Mouse (Mus musculus) adrenal gland, adult 8-10 months (tissue): Measurements from ENCODE around the gene Zfp335. TPM values are rescaled to one million over a fixed set of nuclear protein-coding genes. Genes with fewer than 3 reads are reported as not detected.
"Not testable (repeated sequence)": the region's sequence is repeated elsewhere in the genome, so short reads cannot be mapped to it uniquely, and the experiment has no call there.

ENCODE experiments used
- DNase-seq: peaks from one replicate; pipeline ENCODE4 v3.0.0; 2022
- total RNA-seq, 4 experiments: library from RNA; stranded (reverse); gene quantifications; 2 replicates each; pipeline ENCODE4 v1.2.4; 2022

The Zfp335 gene
- total RNA-seq, 4 experiments from 2014 or later, result 17.3 to 26.7 (median 20.3) TPM

DNA sequence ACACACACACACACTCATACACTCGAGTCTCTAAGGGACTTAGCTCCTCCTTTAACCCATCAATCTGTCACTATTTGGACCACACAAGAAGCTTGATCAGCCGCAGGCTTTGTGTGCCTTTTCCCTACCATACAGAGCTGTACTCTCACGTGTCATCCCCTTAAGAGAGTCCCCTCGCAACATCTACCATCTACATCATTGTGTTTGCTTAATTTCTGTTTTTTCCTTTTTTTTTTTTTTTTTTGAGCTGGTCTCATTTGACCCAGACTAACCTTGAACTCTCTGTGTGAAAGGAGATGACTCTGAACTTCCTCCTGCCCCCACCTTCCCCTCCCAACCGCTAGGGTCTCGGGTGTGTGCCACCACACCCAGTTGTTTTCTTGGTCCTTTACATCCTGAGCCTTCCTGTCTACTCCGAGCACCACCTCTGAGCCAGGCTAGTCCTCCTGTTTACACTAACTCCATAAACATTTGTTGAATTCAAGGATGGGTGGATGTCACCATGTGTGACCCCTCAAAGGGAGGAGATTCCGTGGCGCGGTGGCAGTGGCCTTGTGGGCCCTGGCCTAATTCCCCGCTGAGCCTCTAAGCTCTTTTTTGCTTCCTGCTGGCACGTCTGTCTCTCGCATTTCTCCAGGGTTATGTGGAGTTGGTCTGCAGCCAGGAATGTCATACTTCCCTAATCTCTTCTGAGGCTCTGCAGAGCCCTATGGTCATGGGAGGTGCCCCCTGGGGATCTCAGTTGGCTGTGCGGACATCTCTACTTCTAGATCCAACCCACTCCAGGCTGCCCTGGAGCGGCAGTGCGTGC is 44.6 kb downstream of the Zfp335 start:
- peak; percentile 72 for DNase-seq

DNA sequence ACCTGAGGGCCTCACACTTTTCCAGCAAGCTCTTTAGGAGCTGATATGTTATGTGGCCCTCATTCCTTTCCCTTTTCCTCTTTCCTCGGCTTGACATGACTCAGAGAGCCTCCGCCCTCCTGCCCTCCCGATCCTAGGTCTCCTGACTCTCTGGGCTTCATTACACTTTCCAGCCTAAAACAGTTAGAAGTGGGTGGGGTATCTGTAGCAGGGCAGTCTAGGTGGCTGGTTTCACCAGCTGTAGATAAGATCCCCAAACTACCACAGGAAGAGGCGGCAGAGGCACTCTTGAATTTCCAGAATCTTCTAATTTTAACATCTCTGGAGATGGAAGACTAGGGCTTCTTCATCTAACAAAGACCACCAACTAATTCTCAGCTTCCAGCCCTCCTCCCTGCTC is 47.0 kb downstream of the Zfp335 start:
- DNase-seq, result no peak

DNA sequence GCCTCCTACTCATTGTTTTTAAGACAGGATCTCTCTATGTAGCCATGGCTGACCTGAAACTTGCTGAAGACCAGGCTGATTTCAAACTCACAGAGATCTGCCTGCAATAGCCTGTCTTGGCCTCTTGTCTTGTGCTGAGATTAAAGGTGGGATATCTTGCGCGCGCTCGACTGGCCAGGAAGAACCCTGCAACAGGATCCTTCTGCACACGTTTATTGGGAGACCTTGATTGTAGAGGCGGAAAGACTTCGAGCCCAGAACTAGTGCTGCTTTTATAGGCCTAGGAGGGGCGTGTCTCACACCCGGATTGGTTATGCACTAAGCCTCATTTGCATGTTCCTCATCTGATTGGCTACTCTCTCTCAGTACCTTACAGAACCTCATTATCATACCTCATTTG is 48.1 kb downstream of the Zfp335 start:
- DNase-seq, result not testable (repeated sequence)

DNA sequence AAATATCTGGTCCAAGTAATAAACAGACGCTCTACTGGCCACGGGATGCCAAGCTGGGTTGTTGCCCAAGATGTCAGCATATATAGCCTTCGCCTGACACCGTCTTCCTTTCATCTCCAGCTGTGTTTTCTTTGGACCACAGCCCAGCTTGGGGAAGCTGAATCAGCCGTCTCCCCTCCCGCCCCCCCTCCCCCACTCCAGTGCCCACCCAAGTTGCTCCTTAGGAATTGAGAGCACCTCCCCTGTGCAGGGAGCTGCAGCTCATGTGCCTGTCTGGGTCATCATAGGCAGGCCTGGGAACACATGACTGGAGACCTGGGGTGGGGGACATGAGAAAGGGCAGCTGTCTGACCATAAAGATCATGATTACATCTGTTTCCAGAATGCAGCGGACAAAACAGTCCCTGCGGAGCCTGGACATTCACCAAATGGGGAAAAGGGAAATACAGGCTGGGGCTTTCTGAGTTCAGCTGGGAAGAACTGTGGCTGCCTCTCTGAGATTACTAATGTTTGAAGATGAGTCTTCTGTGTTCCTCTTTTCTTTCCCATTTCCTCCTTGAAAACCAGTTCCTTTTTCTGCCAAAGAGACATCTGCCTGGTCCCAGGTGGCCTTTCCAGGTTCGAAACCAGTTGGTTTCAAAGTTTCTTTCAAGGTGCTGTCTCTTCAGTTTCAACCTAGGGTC is 49.2 kb downstream of the Zfp335 start:
- DNase-seq, result peak; percentile 63

DNA sequence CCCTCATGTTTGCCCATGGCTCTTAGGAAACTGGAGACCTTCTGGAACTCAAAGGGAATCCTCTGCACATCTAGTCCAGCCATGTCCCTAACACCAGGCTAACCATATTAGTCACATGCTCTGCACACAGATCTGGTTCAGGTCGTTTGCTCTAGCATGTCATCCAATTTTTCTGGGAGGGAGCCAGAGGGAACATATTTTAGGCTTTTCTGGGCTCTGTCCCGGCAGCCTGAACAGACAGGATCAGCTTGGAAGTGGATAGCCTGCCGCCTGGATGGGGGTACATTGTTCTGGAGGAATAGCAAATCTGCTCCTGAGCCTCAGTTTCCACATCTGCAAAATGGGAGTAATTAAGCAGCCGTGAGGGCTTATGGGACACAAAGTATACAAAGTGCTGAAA is 50.5 kb downstream of the Zfp335 start:
- no peak for DNase-seq

DNA sequence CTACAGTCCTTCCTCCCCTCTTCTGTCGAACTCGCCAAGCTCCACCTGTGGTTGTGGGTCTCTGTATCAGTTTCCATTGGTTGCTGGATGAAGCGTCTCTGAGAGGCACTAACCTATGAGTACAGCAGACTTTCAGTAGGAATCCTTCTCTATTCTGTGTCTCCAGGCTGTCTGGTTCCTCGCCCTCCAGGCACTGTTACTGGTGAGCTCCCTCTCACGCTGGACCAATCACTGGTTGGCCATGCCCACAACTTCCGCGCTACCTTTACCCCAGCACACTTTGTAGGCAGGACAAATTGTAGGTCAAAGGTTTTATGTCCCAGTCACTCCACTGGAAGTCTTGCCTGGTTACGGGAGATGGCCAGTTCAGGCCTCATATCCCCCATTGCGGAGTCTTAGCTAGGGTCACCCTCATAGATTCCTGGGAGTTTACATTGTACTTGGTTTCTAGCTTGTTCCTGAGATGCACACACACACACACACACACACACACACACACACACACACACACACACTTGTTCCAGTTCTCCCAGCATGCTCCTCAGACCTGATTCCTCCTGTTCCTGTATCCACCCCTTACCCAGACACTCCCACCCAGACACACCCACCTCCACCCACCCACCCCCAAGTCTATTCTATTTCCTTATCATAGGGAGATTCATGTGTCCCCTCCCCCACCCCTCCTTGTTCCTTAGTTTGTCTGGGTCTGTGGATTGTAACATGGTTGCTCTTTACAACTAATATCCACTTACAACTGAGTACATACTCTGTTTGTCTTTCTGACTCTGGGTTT is 51.7 kb downstream of the Zfp335 start:
- no peak for DNase-seq

DNA sequence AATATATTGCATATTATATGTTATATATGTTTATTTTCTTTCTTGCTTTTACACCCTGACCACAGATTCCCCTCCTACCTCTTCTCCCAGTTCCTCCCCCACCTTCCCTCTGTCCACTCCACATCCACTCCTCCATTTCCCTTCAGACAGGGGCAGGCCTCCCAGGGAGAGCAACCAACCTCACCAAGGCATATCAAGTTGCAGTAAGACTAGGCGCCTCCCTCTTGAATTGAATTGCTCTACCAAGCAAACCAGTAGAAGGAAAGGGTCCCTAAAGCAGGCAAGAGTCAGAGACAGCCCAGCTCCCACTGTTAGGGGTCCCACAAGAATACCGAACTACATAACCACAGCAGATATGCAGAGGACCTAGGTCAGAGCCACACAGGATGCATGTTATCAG is 52.4 kb downstream of the Zfp335 start:
- DNase-seq, result no peak

DNA sequence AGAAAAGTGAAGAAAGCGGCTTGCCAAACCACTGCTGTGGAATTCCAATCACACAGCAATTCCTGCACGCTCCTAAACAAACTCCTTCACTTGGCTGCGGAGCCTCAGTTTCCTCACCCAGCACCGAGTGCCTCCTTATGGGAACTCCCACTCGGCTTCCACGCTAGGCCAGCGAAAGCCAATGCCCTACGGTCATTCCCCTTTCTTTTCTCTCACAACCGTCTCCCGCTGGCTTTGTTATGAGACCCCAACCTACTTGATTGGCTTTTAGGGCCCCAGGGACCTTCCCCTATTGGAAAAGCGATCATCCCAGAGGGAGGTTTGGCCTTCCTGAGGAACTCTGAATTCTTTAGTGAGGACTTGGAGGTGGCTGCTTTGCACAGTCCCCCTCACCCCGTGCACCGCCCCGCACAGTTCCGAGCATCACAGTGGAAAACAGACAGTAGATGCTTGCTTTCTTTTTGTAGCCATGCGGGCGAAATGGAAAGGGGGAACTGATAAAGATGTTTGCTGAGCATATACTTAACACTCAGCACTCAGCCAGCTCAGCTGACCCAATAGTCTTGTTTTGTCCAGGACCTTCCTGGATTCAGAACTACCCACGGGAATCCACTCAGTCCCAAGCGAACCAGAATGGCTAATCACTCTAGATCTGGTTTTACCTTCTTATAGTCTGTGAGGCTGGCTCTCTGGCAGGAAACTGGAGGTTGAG is 53.6 kb downstream of the Zfp335 start:
- DNase-seq, result no peak

DNA sequence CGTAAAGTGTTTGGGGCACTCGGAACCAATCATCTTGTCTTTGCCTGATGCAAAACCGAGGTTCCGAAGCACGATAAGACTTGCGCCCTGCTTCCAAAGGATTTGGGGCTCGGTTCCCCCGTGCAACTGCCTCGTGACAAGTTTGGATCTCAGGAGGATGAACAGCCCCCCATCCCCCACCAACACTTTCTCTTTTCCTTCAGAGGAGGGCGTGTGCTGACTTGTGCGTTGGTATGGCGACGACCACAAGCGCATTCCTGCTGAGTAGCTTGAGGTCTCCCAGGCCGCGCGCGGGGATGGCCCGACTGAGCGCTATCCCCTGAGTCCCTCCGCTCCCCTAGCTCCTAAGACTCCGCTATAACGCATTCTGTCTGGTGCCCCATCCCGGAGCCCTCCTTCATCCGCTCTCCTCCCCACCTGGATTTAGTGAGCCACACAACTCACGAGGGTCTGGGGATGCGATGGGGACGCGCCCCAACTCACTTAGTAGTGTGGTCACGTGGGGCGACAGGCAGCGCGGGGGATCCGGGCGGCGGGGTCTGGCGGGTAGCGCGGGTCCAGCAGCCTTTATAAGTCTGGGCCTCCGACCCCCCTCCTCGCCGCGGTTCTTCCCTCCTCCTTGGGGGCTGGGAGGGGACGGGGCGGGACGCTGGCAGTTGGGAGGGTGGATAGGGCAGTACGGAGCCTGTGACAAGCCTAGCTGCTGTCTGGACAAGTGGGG is 54.3 kb downstream of the Zfp335 start, which contains the start of gene Pltp:
Pltp (minus strand) TSS at position 611 of the 721 bp plus-strand sequence.
- DNase-seq, result no peak

DNA sequence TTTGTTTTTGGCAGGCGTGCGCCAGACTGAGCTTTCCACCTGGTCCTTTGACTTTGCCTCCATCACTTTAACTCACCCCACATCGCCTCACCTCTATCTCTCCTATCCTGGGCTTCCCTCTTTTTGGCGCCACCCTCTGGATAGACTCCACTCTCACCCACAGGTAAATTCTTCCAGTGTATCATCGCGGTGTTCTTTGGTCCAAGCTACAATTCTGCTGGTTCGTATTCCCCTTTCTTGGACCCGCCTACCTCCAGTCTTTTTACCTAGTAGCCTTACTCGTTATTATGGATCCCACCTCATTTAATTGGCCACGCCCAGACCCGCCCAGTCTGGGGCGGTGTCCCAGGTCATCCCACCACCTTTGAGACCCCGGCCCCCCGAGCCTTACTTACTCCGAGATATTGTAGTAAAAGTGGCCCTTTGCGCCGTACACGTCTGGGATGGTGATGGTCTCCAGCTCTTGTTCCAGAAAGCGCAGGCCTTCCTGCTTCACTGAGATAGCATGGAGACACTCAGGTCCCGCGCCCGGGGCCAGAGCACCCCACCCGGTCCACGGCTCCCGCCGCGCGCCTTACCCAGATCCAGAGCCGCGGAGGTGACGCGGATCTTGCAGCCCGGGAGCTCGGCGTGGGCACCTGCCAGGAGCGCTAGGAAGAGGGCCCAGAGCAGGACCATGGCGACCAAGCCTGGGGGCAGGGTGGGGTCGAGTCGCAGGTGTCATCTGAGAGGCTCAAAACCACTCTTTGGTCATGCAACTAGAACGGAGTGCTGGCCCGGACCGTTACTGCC is 55.1 kb downstream of the Zfp335 start:
- no peak for DNase-seq

DNA sequence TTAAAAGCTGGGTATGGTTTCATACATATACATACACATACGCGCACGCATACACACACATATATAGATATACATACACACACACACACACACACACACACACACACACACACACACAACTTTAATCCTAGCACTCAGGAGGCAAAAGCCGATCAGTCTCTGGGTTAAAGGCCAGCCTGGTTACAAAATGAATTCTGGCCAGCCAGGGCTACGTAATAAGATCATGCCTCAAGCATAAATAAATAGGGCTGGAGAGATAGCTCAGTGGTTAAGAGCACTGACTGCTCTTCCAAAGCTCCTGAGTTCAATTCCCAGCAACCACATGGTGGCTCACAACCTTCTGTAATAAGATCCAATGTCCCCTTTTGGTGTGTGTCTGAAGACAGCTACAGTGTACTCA is 56.0 kb downstream of the Zfp335 start:
- not testable (repeated sequence) for DNase-seq

DNA sequence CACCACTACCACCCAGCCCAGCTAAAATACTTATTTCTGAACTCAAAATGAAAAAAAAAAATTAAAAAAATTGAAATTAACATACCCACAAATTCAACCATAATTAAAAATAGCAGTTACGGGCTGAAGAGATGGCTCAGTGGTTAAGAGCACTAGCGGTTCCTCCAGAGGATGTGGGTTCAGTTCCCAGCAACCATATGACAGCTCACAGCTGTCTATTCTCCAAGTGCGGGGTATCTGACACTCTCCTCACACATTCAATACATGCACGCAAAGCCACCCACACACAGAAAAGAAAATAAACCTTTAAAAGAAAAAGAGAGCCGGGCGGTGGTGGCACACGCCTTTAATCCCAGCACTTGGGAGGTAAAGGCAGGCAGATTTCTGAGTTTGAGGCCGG is 61.5 kb downstream of the Zfp335 start:
- DNase-seq, result no peak

DNA sequence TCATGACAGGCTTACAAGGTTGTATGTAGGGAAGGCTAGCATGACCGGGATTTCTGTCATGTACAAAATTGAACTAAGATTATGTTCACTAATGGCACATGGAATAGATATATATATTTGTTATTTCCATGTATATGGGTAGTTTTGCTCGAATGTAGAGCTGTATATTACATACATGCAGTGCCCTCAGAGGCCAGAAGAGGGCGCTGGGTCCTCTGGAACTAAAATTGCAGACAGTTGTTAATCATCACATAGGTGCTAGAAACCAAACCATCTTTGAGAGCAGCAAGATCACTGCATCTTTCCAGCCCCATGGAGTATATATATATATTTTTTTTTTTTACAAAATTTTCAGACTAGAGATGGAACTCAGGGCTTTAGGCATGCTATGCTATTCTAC is 65.8 kb downstream of the Zfp335 start:
- DNase-seq, result no peak

Other genes with a start within 250 kb of the Zfp335 start
- gene Wfdc11, start 237.7 kb downstream of the Zfp335 start, total RNA-seq, result not detected
- not detected for gene Wfdc13, start 226.7 kb downstream of the Zfp335 start, total RNA-seq
- not detected for gene Spint4, start 213.3 kb downstream of the Zfp335 start, total RNA-seq
- not detected for gene Spint5, start 196.5 kb downstream of the Zfp335 start, total RNA-seq
- gene Wfdc3, start 165.8 kb downstream of the Zfp335 start, total RNA-seq, result under 1 TPM; 0.31 to 0.71 (median 0.49) TPM
- gene Dnttip1, start 165.8 kb downstream of the Zfp335 start, total RNA-seq, result 10 to 100 TPM; 35.2 to 52.1 (median 46.1) TPM
- 1 to 10 TPM; 1.1 to 5.1 (median 2.0) TPM for gene Ube2c, start 141.9 kb downstream of the Zfp335 start, total RNA-seq
- gene Tnnc2, start 131.8 kb downstream of the Zfp335 start, total RNA-seq, result not detected
- 10 to 100 TPM; 34.5 to 58.3 (median 46.7) TPM for gene Snx21, start 125.9 kb downstream of the Zfp335 start, total RNA-seq
- 10 to 100 TPM; 32.9 to 46.5 (median 39.6) TPM for gene Acot8, start 106.9 kb downstream of the Zfp335 start, total RNA-seq
- 1 to 10 TPM; 4.0 to 6.7 (median 5.7) TPM for gene Zswim3, start 106.7 kb downstream of the Zfp335 start, total RNA-seq
- gene Zswim1, start 89.1 kb downstream of the Zfp335 start, total RNA-seq, result 10 to 100 TPM; 11.1 to 15.3 (median 13.4) TPM
- under 1 TPM in 2 of 4 experiments, not detected in 2; 0.51 to 0.86 TPM for gene Spata25, start 83.2 kb downstream of the Zfp335 start, total RNA-seq
- 100 to 1,000 TPM; 103 to 166 (median 137) TPM for gene Ctsa, start 78.9 kb downstream of the Zfp335 start, total RNA-seq
- gene Neurl2, start 78.3 kb downstream of the Zfp335 start, total RNA-seq, result 1 to 10 TPM in 3 of 4 experiments, under 1 TPM in 1; 0.90 to 4.9 (median 3.1) TPM
- 10 to 100 TPM; 26.0 to 57.3 (median 35.5) TPM for gene Pltp, start 54.0 kb downstream of the Zfp335 start, total RNA-seq
- 10 to 100 TPM; 49.4 to 74.0 (median 65.6) TPM for gene Pcif1, start 32.5 kb downstream of the Zfp335 start, total RNA-seq
- 1 to 10 TPM in 1 of 4 experiments, under 1 TPM in 3; 0.49 to 1.4 (median 0.84) TPM for gene Mmp9, start 29.0 kb upstream of the Zfp335 start, total RNA-seq
- gene Slc12a5, start 49.0 kb upstream of the Zfp335 start, total RNA-seq, result 10 to 100 TPM in 3 of 4 experiments, 1 to 10 TPM in 1; 6.7 to 18.3 (median 14.0) TPM
- gene Ncoa5, start 123.1 kb upstream of the Zfp335 start, total RNA-seq, result 10 to 100 TPM; 28.0 to 45.1 (median 34.0) TPM
- 1 to 10 TPM; 2.3 to 4.9 (median 3.3) TPM for gene Cd40, start 143.9 kb upstream of the Zfp335 start, total RNA-seq
- not detected for gene 1700025C18Rik, start 179.0 kb upstream of the Zfp335 start, total RNA-seq